In the genomic region with DNA sequence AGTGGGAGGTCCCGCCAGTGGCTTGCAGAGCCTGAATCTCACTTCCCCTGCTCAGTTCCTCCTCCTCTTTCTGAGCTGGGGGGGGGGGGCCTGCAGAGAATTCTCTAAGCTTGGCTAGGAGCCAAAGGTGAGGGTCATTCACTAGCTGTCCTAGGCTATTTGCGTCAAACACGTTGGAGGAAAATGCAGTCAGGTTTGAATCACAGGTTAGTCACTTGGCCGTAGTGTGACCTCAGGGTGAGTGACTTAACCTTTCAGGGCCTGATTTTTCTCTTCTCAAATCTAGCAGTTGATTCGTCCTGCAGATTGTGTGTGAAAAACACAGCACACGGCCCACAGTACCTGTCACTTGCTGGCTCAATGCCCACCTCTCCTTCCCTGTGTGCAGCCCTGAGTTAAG, we compare ENCODE assay signal across 23 mouse cellular contexts. TPM values are rescaled to one million over a fixed set of nuclear protein-coding genes. Genes with fewer than 3 reads are reported as not detected.
DNase-seq lines count a peak whose midpoint lies in the region; ATAC-seq lines count a peak whose summit lies in the region.
"Had no signal": no experiment of that assay in that cellular context is flagged by ENCODE, and none has a peak within 500 bp of the region (broad histone marks: within the 10 kb centered on the region; RNA-seq: fewer than 3 reads in every experiment).

No protein-coding gene starts in this region.

- no peaks in the 10 kb centered on the region for H3K9me3 ChIP-seq in limb, embryonic 12.5 days
- H3K9me3 ChIP-seq in limb, embryonic 10.5 days (replicated peaks), result no peaks in the 10 kb centered on the region
- H3K9me3 ChIP-seq: heart, embryonic 10.5 days; limb, embryonic 13.5 days; lung, embryonic 15.5 days; megakaryocyte, embryonic 14.5 days; neural tube, embryonic 13.5 days had no signal

- no peaks in the 10 kb centered on the region for H3K36me3 ChIP-seq in limb, embryonic 12.5 days
- no peaks in the 10 kb centered on the region for H3K36me3 ChIP-seq in limb, embryonic 10.5 days
- H3K36me3 ChIP-seq: limb, embryonic 13.5 days; lung, embryonic 15.5 days had no signal

- no peak for ATAC-seq in limb, embryonic 12.5 days (ENCODE audit: insufficient number of reproducible peaks, insufficient read depth, low FRiP score, low TSS enrichment, low read depth)
- no peak for ATAC-seq in megakaryocyte-erythroid progenitor cell, adult 5-6 weeks (replicated peaks; ENCODE audit: low FRiP score, low TSS enrichment, poor library complexity, severe bottlenecking)

- no peak overlapping the region for H3K4me2 ChIP-seq in limb, embryonic 12.5 days
- H3K4me2 ChIP-seq: limb, embryonic 13.5 days; lung, embryonic 15.5 days; neural tube, embryonic 13.5 days had no signal

- 59% methylated on average over 6 of the region's 6 CpGs for WGBS in limb, embryonic 12.5 days
- WGBS in limb, embryonic 10.5 days, result 65% methylated on average over 6 of the region's 6 CpGs

- no peak overlapping the region for H3K4me3 ChIP-seq in limb, embryonic 12.5 days (replicated peaks)
- H3K4me3 ChIP-seq in limb, embryonic 10.5 days, result no peak overlapping the region
- H3K4me3 ChIP-seq: heart, embryonic 10.5 days; left cerebral cortex, adult 2 months; limb, embryonic 13.5 days; lung, embryonic 15.5 days; megakaryocyte, embryonic 14.5 days; neural tube, embryonic 13.5 days had no signal

- H3K4me1 ChIP-seq in limb, embryonic 12.5 days (replicated peaks), result no peaks in the 10 kb centered on the region; the same call in 1 of the 2 replicates
- peaks cover 15% of the 10 kb centered on the region for H3K4me1 ChIP-seq in limb, embryonic 10.5 days

- peak; percentile 30 for DNase-seq in adrenal gland, postnatal 10 days
- no peak for DNase-seq in adrenal gland, adult 8-10 months
- no peak for DNase-seq in limb, embryonic 10.5 days (ENCODE audit: low spot score)
- peak; percentile 69 for DNase-seq in retina, postnatal 1 day
- DNase-seq in retina, embryonic 14.5 days (ENCODE audit: low spot score), result no peak
- DNase-seq: cerebellum, adult 11 months; gastrocnemius, postnatal 25 days; kidney, adult 18-20 months; kidney, postnatal 14 days; right cerebral cortex, postnatal 25 days; thymus, postnatal 25 days had no signal

- no peaks in the 10 kb centered on the region for H3K27me3 ChIP-seq in limb, embryonic 12.5 days
- peaks cover 11% of the 10 kb centered on the region for H3K27me3 ChIP-seq in limb, embryonic 10.5 days (ENCODE audit: low read depth, poor library complexity, severe bottlenecking)
- H3K27me3 ChIP-seq: lung, embryonic 15.5 days; neural tube, embryonic 13.5 days had no signal

- 0 out of 2 replicates have a peak overlapping the region, but pooled peaks have one; percentile 2 for H3K27ac ChIP-seq in limb, embryonic 12.5 days
- H3K27ac ChIP-seq in limb, embryonic 10.5 days, result no peak overlapping the region
- H3K27ac ChIP-seq: heart, embryonic 10.5 days; left cerebral cortex, adult 2 months; limb, embryonic 13.5 days; lung, embryonic 15.5 days had no signal

- no peak overlapping the region for H3K9ac ChIP-seq in limb, embryonic 12.5 days (replicated peaks)
- H3K9ac ChIP-seq: limb, embryonic 13.5 days; lung, embryonic 15.5 days; neural tube, embryonic 13.5 days had no signal

RNA-seq across cellular contexts. Expression of a gene that starts 39.3 kb away (rescaled TPM):
- 1 to 10 TPM; 1.4 to 4.3 TPM for total RNA-seq in adrenal gland, postnatal 10 days (2021)
- total RNA-seq in adrenal gland, adult 8-10 months (2022), result 1 to 10 TPM in 2 of 4 experiments, not detected in 2; 1.2 to 1.9 TPM
- polyA plus RNA-seq in limb, embryonic 12.5 days (2016; fragmentation: Nextera tagmentation; extraction: Ambion mirVana), result not detected in 2 replicates
- polyA plus RNA-seq in limb, embryonic 10.5 days (2016; fragmentation: Nextera tagmentation; extraction: Ambion mirVana), result not detected in 2 replicates
- not detected in 2 replicates for total RNA-seq in megakaryocyte-erythroid progenitor cell, adult 5-6 weeks (2014; fragmentation: Nextera tagmentation)
- not detected in 2 replicates for total RNA-seq in megakaryocyte-erythroid progenitor cell, adult 5-6 weeks (2017)
- total RNA-seq: gastrocnemius, postnatal 25 days; hematopoietic stem cell, adult 5-6 weeks had no signal
- polyA plus RNA-seq: brain, embryonic 14.5 days; embryonic facial prominence, embryonic 14.5 days; limb, embryonic 13.5 days; neural tube, embryonic 13.5 days; testis, adult 2 months had no signal

RNA-seq across cellular contexts. Expression of a gene that starts 51.3 kb away (rescaled TPM):
- total RNA-seq in adrenal gland, postnatal 10 days (2021), result not detected
- not detected for total RNA-seq in adrenal gland, adult 8-10 months (2022)
- not detected in 2 replicates for polyA plus RNA-seq in limb, embryonic 12.5 days (2016; fragmentation: Nextera tagmentation; extraction: Ambion mirVana)
- polyA plus RNA-seq in limb, embryonic 10.5 days (2016; fragmentation: Nextera tagmentation; extraction: Ambion mirVana), result not detected in 2 replicates
- total RNA-seq in megakaryocyte-erythroid progenitor cell, adult 5-6 weeks (2014; fragmentation: Nextera tagmentation), result not detected in 2 replicates
- not detected in 2 replicates for total RNA-seq in megakaryocyte-erythroid progenitor cell, adult 5-6 weeks (2017)
- total RNA-seq: gastrocnemius, postnatal 25 days; hematopoietic stem cell, adult 5-6 weeks had no signal
- polyA plus RNA-seq: brain, embryonic 14.5 days; embryonic facial prominence, embryonic 14.5 days; heart, embryonic 10.5 days; limb, embryonic 13.5 days; neural tube, embryonic 13.5 days had no signal

Comparison
In these comparisons a context has a peak if more than half of its experiments do, and no peak if none do; other contexts are left out.
1. DNase-seq: peak in adrenal gland, postnatal 10 days (single experiment) and retina, postnatal 1 day (single experiment); none in adrenal gland, adult 8-10 months (single experiment), limb, embryonic 10.5 days (single experiment) and retina, embryonic 14.5 days (single experiment).